Mouse (Mus musculus) stomach, embryonic 15.5 days (tissue): Measurements from ENCODE around the gene Lcp1. TPM values are rescaled to one million over a fixed set of nuclear protein-coding genes. Genes with fewer than 3 reads are reported as not detected.

Experiments used
- ATAC-seq: fragments of 200-750 bp; cut with Nextera tagmentation; 2 replicates; pipeline ENCODE4 v1.8.0; 2017; ENCODE audit warnings: low read depth, moderate number of reproducible peaks, moderate TSS enrichment; ENCODE audit not compliant: insufficient read depth, low FRiP score
- H3K27ac ChIP-seq: fragments of 300-500 bp; sonication (generic); 2 replicates; pipeline ENCODE4 v1.5.1; 2015; ENCODE audit warnings: mild to moderate bottlenecking, inconsistent platforms
- H3K27me3 ChIP-seq: fragments of 300-500 bp; sonication (generic); replicated peaks from 2 replicates; pipeline ENCODE4 v1.6.1; 2015; ENCODE audit warnings: inconsistent platforms
- H3K36me3 ChIP-seq: fragments of 300-500 bp; sonication (generic); 2 replicates; pipeline ENCODE4 v1.6.1; 2015; ENCODE audit warnings: inconsistent platforms
- H3K4me1 ChIP-seq: fragments of 300-500 bp; sonication (generic); 2 replicates; pipeline ENCODE4 v1.6.1; 2015; ENCODE audit warnings: inconsistent platforms
- H3K4me2 ChIP-seq: fragments of 300-500 bp; sonication (generic); 2 replicates; pipeline ENCODE4 v1.6.1; 2015; ENCODE audit warnings: mild to moderate bottlenecking, inconsistent platforms
- H3K4me3 ChIP-seq: fragments of 300-500 bp; sonication (generic); replicated peaks from 2 replicates; pipeline ENCODE4 v1.5.1; 2015; ENCODE audit warnings: inconsistent platforms
- H3K9ac ChIP-seq: fragments of 300-500 bp; sonication (generic); 2 replicates; pipeline ENCODE4 v1.6.1; 2015; ENCODE audit warnings: inconsistent platforms
- H3K9me3 ChIP-seq: fragments of 300-500 bp; sonication (generic); 2 replicates; pipeline ENCODE4 v1.6.1; 2016; ENCODE audit warnings: inconsistent platforms
- WGBS: fragments of 180-500 bp; shearing (Covaris S2); methylation state at CpG from one replicate; pipeline ENCODE4 v1.1.7; 2015; 5-methylcytosine and 5-hydroxymethylcytosine counted together
- polyA plus RNA-seq: library from polyadenylated mRNA; unstranded; fragments of >200 nt; fragmentation: Nextera tagmentation; extraction: Ambion mirVana; gene quantifications from 2 replicates; pipeline ENCODE4 v1.2.1, GENCODE M21; 2015

Gene Lcp1
- polyA plus RNA-seq, 1 experiment from 2014 or later = 49.1 TPM

- no peak overlapping the region for H3K4me3 ChIP-seq
- peak; percentile 89 for ATAC-seq
- H3K27ac ChIP-seq = peak overlapping the region; percentile 61; the same call in 1 of the 2 replicates
- no peaks in the 10 kb centered on the region for H3K27me3 ChIP-seq
- no peak overlapping the region for H3K9ac ChIP-seq
- no peak overlapping the region for H3K4me2 ChIP-seq
- H3K9me3 ChIP-seq = no peaks in the 10 kb centered on the region
- no peaks in the 10 kb centered on the region for H3K4me1 ChIP-seq
- WGBS = 68% methylated on average over 5 of the region's 5 CpGs
- H3K36me3 ChIP-seq = no peaks in the 10 kb centered on the region
These were observed 88.5 kb downstream of the Lcp1 start for GRCm38 (mm10) chr14:75219250-75219913.

DNA sequence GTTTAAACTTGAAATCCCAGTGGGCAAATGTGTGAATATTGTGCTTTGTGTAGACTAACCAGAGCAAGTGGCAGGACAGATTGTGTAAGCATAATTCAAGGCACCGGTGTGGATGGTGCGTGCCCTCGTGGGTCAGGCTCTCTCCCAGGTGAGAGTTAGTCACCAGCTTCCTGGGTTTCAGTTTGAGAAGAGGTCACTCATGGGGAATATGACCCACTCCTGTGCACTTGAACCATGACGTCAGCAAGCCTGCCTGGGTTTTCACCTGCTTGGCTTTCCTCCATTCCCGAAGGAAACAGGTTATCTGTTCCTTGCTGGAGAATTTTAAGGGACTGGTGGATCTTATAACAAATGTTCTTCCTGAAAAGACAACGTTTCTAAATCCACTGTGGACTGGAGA is 91.5 kb downstream of the Lcp1 start:
- Histone ChIP-seq H3K27me3 (no peaks in the 10 kb centered on the region), H3K9me3 (no peaks in the 10 kb centered on the region), H3K36me3 (no peaks in the 10 kb centered on the region), H3K9ac (no peak overlapping the region), H3K4me2 (no peak overlapping the region), H3K4me3 (no peak overlapping the region), H3K4me1 (no peaks in the 10 kb centered on the region), H3K27ac (no peak overlapping the region)
- no peak for ATAC-seq
- 65% methylated on average over 6 of the region's 6 CpGs for WGBS

GRCm38 (mm10) chr14:75227453-75228084 is 96.7 kb downstream of the Lcp1 start:
- Histone ChIP-seq H3K9ac (no peak overlapping the region), H3K4me2 (no peak overlapping the region), H3K36me3 (no peaks in the 10 kb centered on the region), H3K9me3 (no peaks in the 10 kb centered on the region), H3K27ac (no peak overlapping the region), H3K4me3 (no peak overlapping the region), H3K27me3 (no peaks in the 10 kb centered on the region), H3K4me1 (no peaks in the 10 kb centered on the region)
- no peak for ATAC-seq
- WGBS = 73% methylated on average over 6 of the region's 6 CpGs

GRCm38 (mm10) chr14:75229834-75230233 is 98.9 kb downstream of the Lcp1 start:
- no peaks in the 10 kb centered on the region for H3K27me3 ChIP-seq
- H3K9ac ChIP-seq = no peak overlapping the region
- no peaks in the 10 kb centered on the region for H3K36me3 ChIP-seq
- WGBS = 52% methylated on average over 2 of the region's 2 CpGs
- H3K4me3 ChIP-seq = no peak overlapping the region
- no peak overlapping the region for H3K27ac ChIP-seq
- no peaks in the 10 kb centered on the region for H3K4me1 ChIP-seq
- no peak for ATAC-seq
- no peak overlapping the region for H3K4me2 ChIP-seq
- no peaks in the 10 kb centered on the region for H3K9me3 ChIP-seq

GRCm38 (mm10) chr14:75233070-75233469 is 102.2 kb downstream of the Lcp1 start:
- H3K9me3 ChIP-seq = no peaks in the 10 kb centered on the region
- WGBS = 82% methylated on average over 5 of the region's 5 CpGs
- no peak for ATAC-seq
- no peak overlapping the region for H3K4me2 ChIP-seq
- H3K36me3 ChIP-seq = no peaks in the 10 kb centered on the region
- no peak overlapping the region for H3K27ac ChIP-seq
- H3K9ac ChIP-seq = no peak overlapping the region
- no peaks in the 10 kb centered on the region for H3K4me1 ChIP-seq
- no peak overlapping the region for H3K4me3 ChIP-seq
- no peaks in the 10 kb centered on the region for H3K27me3 ChIP-seq

GRCm38 (mm10) chr14:75235552-75235951 is 104.7 kb downstream of the Lcp1 start:
- Histone ChIP-seq H3K9ac (no peak overlapping the region), H3K36me3 (no peaks in the 10 kb centered on the region), H3K4me3 (no peak overlapping the region), H3K27me3 (no peaks in the 10 kb centered on the region), H3K4me1 (no peaks in the 10 kb centered on the region), H3K27ac (no peak overlapping the region), H3K9me3 (no peaks in the 10 kb centered on the region), H3K4me2 (no peak overlapping the region)
- ATAC-seq = no peak
- 87% methylated on average over 8 of the region's 8 CpGs for WGBS

GRCm38 (mm10) chr14:75235955-75236635 is 105.2 kb downstream of the Lcp1 start:
- Histone ChIP-seq H3K4me2 (no peak overlapping the region), H3K4me1 (no peaks in the 10 kb centered on the region), H3K9ac (no peak overlapping the region), H3K9me3 (no peaks in the 10 kb centered on the region), H3K27me3 (no peaks in the 10 kb centered on the region), H3K27ac (no peak overlapping the region), H3K4me3 (no peak overlapping the region), H3K36me3 (no peaks in the 10 kb centered on the region)
- ATAC-seq = no peak
- WGBS = 60% methylated on average over 9 of the region's 9 CpGs

GRCm38 (mm10) chr14:75236636-75237003 is 105.7 kb downstream of the Lcp1 start:
- Histone ChIP-seq H3K9me3 (no peaks in the 10 kb centered on the region), H3K9ac (no peak overlapping the region), H3K4me2 (no peak overlapping the region), H3K27me3 (no peaks in the 10 kb centered on the region), H3K4me3 (no peak overlapping the region), H3K27ac (no peak overlapping the region), H3K36me3 (no peaks in the 10 kb centered on the region), H3K4me1 (no peaks in the 10 kb centered on the region)
- no peak for ATAC-seq
- WGBS = 83% methylated on average over 4 of the region's 4 CpGs

DNA sequence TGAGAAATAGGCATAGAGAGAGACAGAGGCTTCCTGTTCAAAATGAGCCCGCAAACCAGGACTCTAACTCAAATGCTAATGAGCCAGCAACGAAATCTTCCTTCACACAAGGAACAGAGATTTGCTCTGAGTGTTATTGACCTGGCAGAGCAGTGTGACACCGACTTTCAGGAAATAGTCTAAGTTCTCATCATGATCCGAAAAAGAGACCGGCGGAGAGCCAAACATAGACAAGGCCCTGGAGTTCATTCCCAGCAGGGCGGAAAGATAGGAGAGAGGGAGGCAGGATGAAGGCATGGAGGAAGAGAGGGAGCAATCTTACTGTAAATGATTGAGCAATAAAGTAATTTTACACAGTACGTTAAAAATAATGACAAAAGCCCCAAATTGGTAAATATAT is 106.2 kb downstream of the Lcp1 start:
- 84% methylated on average over 8 of the region's 8 CpGs for WGBS

DNA sequence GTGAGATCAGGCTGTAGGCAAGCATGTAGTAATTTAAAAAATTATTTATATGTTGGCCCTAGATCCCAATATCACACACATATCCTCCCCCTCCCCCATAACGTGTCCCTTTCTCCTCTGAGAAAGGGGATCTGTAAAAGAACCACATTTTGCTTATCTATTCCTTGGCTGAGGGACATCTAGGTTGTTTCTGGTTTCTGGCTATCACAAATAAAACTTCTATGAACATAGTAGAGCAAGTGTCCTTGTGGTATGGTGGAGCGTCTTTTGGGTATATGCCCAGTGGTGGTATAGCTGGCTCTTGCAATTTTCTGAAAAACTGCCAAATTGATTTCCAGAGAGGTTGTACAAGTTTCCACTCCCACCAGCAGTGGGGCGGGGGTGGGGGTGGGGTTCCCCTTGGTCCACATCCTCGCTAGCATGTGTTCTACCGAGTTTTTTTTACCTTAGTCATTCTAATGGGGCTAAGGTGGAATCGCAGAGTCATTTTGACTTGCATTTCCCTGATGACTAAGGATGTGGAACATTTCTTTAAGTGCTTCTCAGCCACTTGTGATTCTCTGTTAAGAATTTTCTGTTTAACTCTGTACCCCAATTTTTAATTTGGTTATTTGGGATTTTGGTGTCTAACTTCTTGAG is 107.3 kb downstream of the Lcp1 start:
- H3K27me3 ChIP-seq = no peaks in the 10 kb centered on the region
- no peaks in the 10 kb centered on the region for H3K4me1 ChIP-seq
- H3K27ac ChIP-seq = no peak overlapping the region
- H3K9me3 ChIP-seq = no peaks in the 10 kb centered on the region
- H3K4me3 ChIP-seq = no peak overlapping the region
- 77% methylated on average over 6 of the region's 6 CpGs for WGBS
- ATAC-seq = no peak
- H3K9ac ChIP-seq = no peak overlapping the region
- no peak overlapping the region for H3K4me2 ChIP-seq
- H3K36me3 ChIP-seq = no peaks in the 10 kb centered on the region

More for the DNA sequence above, 106.2 kb downstream of the Lcp1 start:
- H3K9ac ChIP-seq = no peak overlapping the region
- no peaks in the 10 kb centered on the region for H3K4me1 ChIP-seq
- H3K9me3 ChIP-seq = no peaks in the 10 kb centered on the region
- no peaks in the 10 kb centered on the region for H3K27me3 ChIP-seq
- H3K36me3 ChIP-seq = no peaks in the 10 kb centered on the region
- ATAC-seq = no peak
- no peak overlapping the region for H3K27ac ChIP-seq
- no peak overlapping the region for H3K4me3 ChIP-seq
- H3K4me2 ChIP-seq = no peak overlapping the region

- Histone ChIP-seq H3K4me2 (no peak within 1 kb of the TSS), H3K9me3 (no peaks in the 10 kb centered on the region), H3K36me3 (no peaks in the 10 kb centered on the region), H3K9ac (no peak within 1 kb of the TSS), H3K4me1 (no peaks in the 10 kb centered on the region), H3K27me3 (no peaks in the 10 kb centered on the region), H3K27ac (no peak within 1 kb of the TSS), H3K4me3 (no peak within 1 kb of the TSS)
- WGBS = 72% methylated on average over 5 of the region's 5 CpGs
- ATAC-seq = no peak
These were observed 111.2 kb downstream of the Lcp1 start, which contains the start of gene Cpb2 for GRCm38 (mm10) chr14:75242087-75242486. Gene Cpb2, plus strand, starts transcription at chr14:75242287.
